Mouse (Mus musculus) limb, embryonic 12.5 days (tissue): ENCODE data around the gene Mamdc4. TPM values are rescaled to one million over a fixed set of nuclear protein-coding genes. Genes with fewer than 3 reads are reported as not detected.

ENCODE experiments used
- ATAC-seq: fragments of 200-750 bp; cut with Nextera tagmentation; 2 replicates; pipeline ENCODE4 v1.8.0; 2017; ENCODE audit warnings: low read depth, moderate TSS enrichment; ENCODE audit not compliant: insufficient number of reproducible peaks, insufficient read depth, low FRiP score, low TSS enrichment
- H3K27ac ChIP-seq: fragments of 300-500 bp; sonication (generic); 2 replicates; pipeline ENCODE4 v1.5.1; 2016; ENCODE audit warnings: mild to moderate bottlenecking, moderate library complexity
- H3K27me3 ChIP-seq: fragments of 300-500 bp; sonication (generic); 2 replicates; pipeline ENCODE4 v1.6.1; 2016; ENCODE audit warnings: mild to moderate bottlenecking, moderate library complexity
- H3K36me3 ChIP-seq: fragments of 300-500 bp; sonication (generic); 2 replicates; pipeline ENCODE4 v1.6.1; 2016; ENCODE audit warnings: mild to moderate bottlenecking, moderate library complexity
- H3K4me1 ChIP-seq: fragments of 300-500 bp; sonication (generic); replicated peaks from 2 replicates; pipeline ENCODE4 v1.6.1; 2016
- H3K4me2 ChIP-seq: fragments of 300-500 bp; sonication (generic); 2 replicates; pipeline ENCODE4 v1.6.1; 2016; ENCODE audit warnings: mild to moderate bottlenecking, moderate library complexity
- H3K4me3 ChIP-seq: fragments of 300-500 bp; sonication (generic); replicated peaks from 2 replicates; pipeline ENCODE4 v1.5.1; 2016; ENCODE audit warnings: mild to moderate bottlenecking
- H3K9ac ChIP-seq: fragments of 300-500 bp; sonication (generic); replicated peaks from 2 replicates; pipeline ENCODE4 v1.6.1; 2016; ENCODE audit warnings: mild to moderate bottlenecking, moderate library complexity
- H3K9me3 ChIP-seq: fragments of 300-500 bp; sonication (generic); 2 replicates; pipeline ENCODE4 v1.6.1; 2016; ENCODE audit warnings: mild to moderate bottlenecking, moderate library complexity
- WGBS: fragments of 180-500 bp; shearing (Covaris S2); methylation state at CpG from one replicate; pipeline ENCODE4 v1.1.7; 2016; 5-methylcytosine and 5-hydroxymethylcytosine counted together
- polyA plus RNA-seq: library from polyadenylated mRNA; unstranded; fragments of >200 nt; fragmentation: Nextera tagmentation; extraction: Ambion mirVana; gene quantifications from 2 replicates; pipeline ENCODE4 v1.2.1, GENCODE M21; 2016

The Mamdc4 gene
- 2.3 and 3.0 TPM in 2 replicates for polyA plus RNA-seq

- peaks cover 52% of the 10 kb centered on the region for H3K4me1 ChIP-seq
- under 1% methylated on average over 42 of the region's 45 CpGs for WGBS
Measured at GRCm38 (mm10) chr2:25574579-25575431, at the start of gene Mamdc4, which contains the start of gene Phpt1. Mamdc4 (minus strand) TSS chr2:25574845. Phpt1 (minus strand) TSS chr2:25575224.

GRCm38 (mm10) chr2:25621229-25622200, 46.9 kb upstream of the Mamdc4 start, which contains the start of gene Tmem141:
Tmem141 (minus strand) TSS chr2:25622005.
- Histone ChIP-seq H3K27ac (peak within 1 kb of the TSS; percentile 66), H3K4me3 (peak within 1 kb of the TSS; percentile 53), H3K9ac (peak within 1 kb of the TSS; percentile 65), H3K4me1 (peaks cover 12% of the 10 kb centered on the region), H3K9me3 (no peaks in the 10 kb centered on the region), H3K4me2 (peak within 1 kb of the TSS; percentile 78), H3K36me3 (no peaks in the 10 kb centered on the region), H3K27me3 (peaks cover 40% of the 10 kb centered on the region)
- ATAC-seq, result peak; percentile 89
- 5% methylated on average over 34 of the region's 34 CpGs for WGBS

More at GRCm38 (mm10) chr2:25574579-25575431, at the start of gene Mamdc4, which contains the start of gene Phpt1:
- H3K4me2 ChIP-seq, result peak within 1 kb of the TSS; percentile 95
- peaks cover 35% of the 10 kb centered on the region for H3K36me3 ChIP-seq
- H3K27me3 ChIP-seq, result peaks cover 42% of the 10 kb centered on the region
- peak within 1 kb of the TSS; percentile 89 for H3K27ac ChIP-seq
- peak within 1 kb of the TSS; percentile 61 for H3K9ac ChIP-seq
- H3K9me3 ChIP-seq, result no peaks in the 10 kb centered on the region
- ATAC-seq, result peak; percentile 98
- H3K4me3 ChIP-seq, result peak within 1 kb of the TSS; percentile 58

GRCm38 (mm10) chr2:25620852-25621228, 46.2 kb upstream of the Mamdc4 start:
- H3K4me2 ChIP-seq, result peak overlapping the region; percentile 78
- no peak overlapping the region; the same call in 1 of the 2 replicates for H3K9ac ChIP-seq
- H3K36me3 ChIP-seq, result no peaks in the 10 kb centered on the region
- no peak for ATAC-seq
- peaks cover 46% of the 10 kb centered on the region for H3K27me3 ChIP-seq
- H3K9me3 ChIP-seq, result no peaks in the 10 kb centered on the region
- H3K27ac ChIP-seq, result no peak overlapping the region
- no peak overlapping the region; the same call in 1 of the 2 replicates for H3K4me3 ChIP-seq
- 86% methylated on average over 4 of the region's 4 CpGs for WGBS
- peaks cover 19% of the 10 kb centered on the region for H3K4me1 ChIP-seq

GRCm38 (mm10) chr2:25620386-25620785, 45.7 kb upstream of the Mamdc4 start:
- no peaks in the 10 kb centered on the region for H3K9me3 ChIP-seq
- H3K4me3 ChIP-seq, result no peak overlapping the region
- 0 out of 2 replicates have a peak overlapping the region, but pooled peaks have one; percentile 8 for H3K9ac ChIP-seq
- H3K27me3 ChIP-seq, result peaks cover 51% of the 10 kb centered on the region
- no peak for ATAC-seq
- 81% methylated on average over 6 of the region's 6 CpGs for WGBS
- no peak overlapping the region for H3K27ac ChIP-seq
- peaks cover 20% of the 10 kb centered on the region for H3K4me1 ChIP-seq
- no peak overlapping the region for H3K4me2 ChIP-seq
- no peaks in the 10 kb centered on the region for H3K36me3 ChIP-seq

- Histone ChIP-seq H3K9ac (no peak within 1 kb of the TSS), H3K4me3 (peak within 1 kb of the TSS; percentile 16; the same call in 1 of the 2 replicates), H3K27me3 (peaks cover 79% of the 10 kb centered on the region), H3K36me3 (no peaks in the 10 kb centered on the region), H3K4me2 (no peak within 1 kb of the TSS), H3K4me1 (peaks cover 20% of the 10 kb centered on the region), H3K27ac (no peak within 1 kb of the TSS), H3K9me3 (no peaks in the 10 kb centered on the region)
- no peak for ATAC-seq
- WGBS, result 81% methylated on average over 3 of the region's 3 CpGs
Measured at GRCm38 (mm10) chr2:25617578-25617977, 42.9 kb upstream of the Mamdc4 start, which contains the start of gene Ccdc183. Ccdc183 (minus strand) TSS chr2:25617678.

- H3K4me2 ChIP-seq, result peak overlapping the region; percentile 35
- H3K27ac ChIP-seq, result no peak overlapping the region
- peaks cover 88% of the 10 kb centered on the region for H3K27me3 ChIP-seq
- H3K4me3 ChIP-seq, result peak overlapping the region; percentile 16
- 19% methylated on average over 22 of the region's 22 CpGs for WGBS
- peaks cover 13% of the 10 kb centered on the region for H3K4me1 ChIP-seq
- no peaks in the 10 kb centered on the region for H3K36me3 ChIP-seq
- H3K9me3 ChIP-seq, result no peaks in the 10 kb centered on the region
- H3K9ac ChIP-seq, result peak overlapping the region; percentile 32; the same call in 1 of the 2 replicates
- no peak for ATAC-seq
Measured at GRCm38 (mm10) chr2:25616398-25616797, 41.8 kb upstream of the Mamdc4 start.

GRCm38 (mm10) chr2:25608671-25609070, 34.0 kb upstream of the Mamdc4 start:
- H3K9me3 ChIP-seq, result no peaks in the 10 kb centered on the region
- 66% methylated on average over 10 of the region's 10 CpGs for WGBS
- H3K9ac ChIP-seq, result peak overlapping the region; percentile 94
- H3K4me2 ChIP-seq, result peak overlapping the region; percentile 61
- peaks cover 17% of the 10 kb centered on the region for H3K4me1 ChIP-seq
- H3K36me3 ChIP-seq, result peaks cover 8% of the 10 kb centered on the region
- peaks cover 20% of the 10 kb centered on the region for H3K27me3 ChIP-seq
- peak overlapping the region; percentile 75 for H3K27ac ChIP-seq
- peak; percentile 27; the same call in 1 of the 2 replicates for ATAC-seq
- H3K4me3 ChIP-seq, result peak overlapping the region; percentile 97

GRCm38 (mm10) chr2:25607761-25608622, 33.3 kb upstream of the Mamdc4 start, which contains the start of gene Rabl6:
Rabl6 (minus strand) TSS chr2:25608521.
- peak within 1 kb of the TSS; percentile 61 for H3K4me2 ChIP-seq
- H3K4me1 ChIP-seq, result peaks cover 17% of the 10 kb centered on the region
- H3K9ac ChIP-seq, result peak within 1 kb of the TSS; percentile 94
- ATAC-seq, result peak; percentile 83
- peak within 1 kb of the TSS; percentile 95 for H3K27ac ChIP-seq
- H3K4me3 ChIP-seq, result peak within 1 kb of the TSS; percentile 97
- WGBS, result under 1% methylated on average over 80 of the region's 80 CpGs
- H3K9me3 ChIP-seq, result no peaks in the 10 kb centered on the region
- peaks cover 15% of the 10 kb centered on the region for H3K36me3 ChIP-seq
- H3K27me3 ChIP-seq, result peaks cover 13% of the 10 kb centered on the region

GRCm38 (mm10) chr2:25602526-25602925, 27.9 kb upstream of the Mamdc4 start:
- WGBS, result 90% methylated on average over 5 of the region's 5 CpGs
- no peaks in the 10 kb centered on the region for H3K27me3 ChIP-seq
- H3K36me3 ChIP-seq, result peaks cover 70% of the 10 kb centered on the region
- no peak overlapping the region for H3K4me2 ChIP-seq
- no peak overlapping the region for H3K27ac ChIP-seq
- H3K4me3 ChIP-seq, result no peak overlapping the region
- H3K9ac ChIP-seq, result no peak overlapping the region
- ATAC-seq, result no peak
- H3K9me3 ChIP-seq, result no peaks in the 10 kb centered on the region
- peaks cover 12% of the 10 kb centered on the region for H3K4me1 ChIP-seq

- Histone ChIP-seq H3K4me2 (no peak overlapping the region), H3K36me3 (peaks cover 95% of the 10 kb centered on the region)
- 86% methylated on average over 2 of the region's 2 CpGs for whole genome bisulfite sequencing
Measured at GRCm38 (mm10) chr2:25600037-25600436, 25.4 kb upstream of the Mamdc4 start.

More at GRCm38 (mm10) chr2:25600037-25600436, 25.4 kb upstream of the Mamdc4 start:
- no peak overlapping the region for H3K4me3 ChIP-seq
- no peaks in the 10 kb centered on the region for H3K4me1 ChIP-seq
- H3K9me3 ChIP-seq, result no peaks in the 10 kb centered on the region
- H3K9ac ChIP-seq, result no peak overlapping the region
- no peaks in the 10 kb centered on the region for H3K27me3 ChIP-seq
- H3K27ac ChIP-seq, result no peak overlapping the region
- ATAC-seq, result no peak
